Comparison of ENCODE assay signal across 1 mouse cellular context in genomic region chr11:48853474-48854180, GRCm38 (mm10).
TF ChIP-seq lines count a peak whose summit lies in the region.

No protein-coding gene starts in this region.

TF ChIP-seq in MEL, 35 proteins besides CTCF, POLR2A, EP300 and RAD21:
- TF ChIP-seq ELF1 (IDR thresholded peaks at IDR 0.05; ENCODE audit: low read depth, low read length) (peak; percentile 91; the same call in 1 of the 2 replicates), MAFK (IDR thresholded peaks at IDR 0.05; ENCODE audit: borderline replicate concordance, low read depth, low read length) (peak; percentile 100), TAL1 (IDR thresholded peaks at IDR 0.05; ENCODE audit: low read length) (no peak; the same call in 1 of the 2 replicates), GATA1 (IDR thresholded peaks at IDR 0.05; ENCODE audit: low read depth, low read length) (peak; percentile 73), ZC3H11A (IDR thresholded peaks at IDR 0.05; ENCODE audit: low read depth, low read length) (no peak), E2F4 (IDR thresholded peaks at IDR 0.05; ENCODE audit: borderline replicate concordance, low read depth, low read length) (peak; percentile 78; the same call in 1 of the 2 replicates), SMC3 (IDR thresholded peaks at IDR 0.05; ENCODE audit: low read depth, low read length) (0 out of 2 replicates have a peak, but pooled peaks have one; percentile 7), SIN3A (IDR thresholded peaks at IDR 0.05; ENCODE audit: low read length) (peak; percentile 74), TBP (IDR thresholded peaks at IDR 0.05; ENCODE audit: low read depth, low read length) (peak; percentile 100), MXI1 (IDR thresholded peaks at IDR 0.05; ENCODE audit: low read depth, low read length) (peak; percentile 54), UBTF (IDR thresholded peaks at IDR 0.05; ENCODE audit: borderline replicate concordance, insufficient read depth, low read depth, low read length) (no peak), KAT2A (conservative IDR thresholded peaks at IDR 0.05; ENCODE audit: low read depth, low read length) (no peak; the same call in 1 of the 2 replicates), TCF12 (IDR thresholded peaks at IDR 0.05; ENCODE audit: low read depth, low read length) (0 out of 2 replicates have a peak, but pooled peaks have one; percentile 15), NRF1 (IDR thresholded peaks at IDR 0.05; ENCODE audit: insufficient read depth, low read depth, low read length, poor library complexity, severe bottlenecking) (peak; percentile 79), ETS1 (IDR thresholded peaks at IDR 0.05; ENCODE audit: low read depth, low read length) (no peak; the same call in 1 of the 2 replicates), HCFC1 (IDR thresholded peaks at IDR 0.05; ENCODE audit: low read depth, low read length) (peak; percentile 61; the same call in 1 of the 2 replicates)
